Mouse (Mus musculus) kidney, adult 2 months (tissue): ENCODE measurements around the gene Nsf. TPM values are rescaled to one million over a fixed set of nuclear protein-coding genes. Genes with fewer than 3 reads are reported as not detected.

Source experiments
- DNase-seq: peaks from one replicate; pipeline ENCODE4 v3.0.0; 2021
- H3K27ac ChIP-seq: fragments of 200-500 bp; 2 replicates; pipeline ENCODE4 v1.5.1; 2012; ENCODE audit warnings: low read depth, low read length, control low read depth, inconsistent platforms; ENCODE audit not compliant: insufficient read depth
- H3K27me3 ChIP-seq: fragments of 200-500 bp; replicated peaks from 2 replicates; pipeline ENCODE4 v1.6.1; 2012; ENCODE audit warnings: mild to moderate bottlenecking, moderate library complexity, low read length, inconsistent platforms; ENCODE audit not compliant: control insufficient read depth, insufficient read depth
- H3K36me3 ChIP-seq: fragments of 200-500 bp; 2 replicates; pipeline ENCODE4 v1.6.1; 2012; ENCODE audit warnings: mild to moderate bottlenecking, moderate library complexity, low read length, inconsistent platforms; ENCODE audit not compliant: control insufficient read depth, insufficient read depth
- H3K4me1 ChIP-seq: fragments of 200-500 bp; 2 replicates; pipeline ENCODE4 v1.6.1; 2011; ENCODE audit warnings: low read length; ENCODE audit not compliant: control insufficient read depth, insufficient read depth
- H3K4me3 ChIP-seq: fragments of 200-500 bp; 2 replicates; pipeline ENCODE4 v1.5.1; 2011; ENCODE audit warnings: mild to moderate bottlenecking, low read depth, low read length, control low read depth; ENCODE audit not compliant: insufficient read depth
- CTCF ChIP-seq: fragments of 200-500 bp; conservative IDR thresholded peaks from 2 replicates; pipeline ENCODE4 v1.5.1; 2011; ENCODE audit warnings: low read depth, mild to moderate bottlenecking, control low read depth, low read length, moderate library complexity, mixed read lengths; ENCODE audit not compliant: insufficient read depth, insufficient read length
- POLR2A ChIP-seq: fragments of 200-500 bp; IDR thresholded peaks from one replicate; pipeline ENCODE4 v1.6.1; 2011; ENCODE audit warnings: low read depth, low read length, control low read depth
- WGBS: fragments of 180-500 bp; shearing (Covaris S2); methylation state at CpG from one replicate; pipeline ENCODE4 v1.1.7; 2018; 5-methylcytosine and 5-hydroxymethylcytosine counted together
- polyA plus RNA-seq: library from polyadenylated mRNA; depleted of rRNA; stranded (reverse); fragments of >200 nt; gene quantifications from 2 replicates; pipeline ENCODE4 v1.2.3, GENCODE M21; 2012

Gene Nsf
- polyA plus RNA-seq, 1 experiment, result 35.4 TPM

DNA sequence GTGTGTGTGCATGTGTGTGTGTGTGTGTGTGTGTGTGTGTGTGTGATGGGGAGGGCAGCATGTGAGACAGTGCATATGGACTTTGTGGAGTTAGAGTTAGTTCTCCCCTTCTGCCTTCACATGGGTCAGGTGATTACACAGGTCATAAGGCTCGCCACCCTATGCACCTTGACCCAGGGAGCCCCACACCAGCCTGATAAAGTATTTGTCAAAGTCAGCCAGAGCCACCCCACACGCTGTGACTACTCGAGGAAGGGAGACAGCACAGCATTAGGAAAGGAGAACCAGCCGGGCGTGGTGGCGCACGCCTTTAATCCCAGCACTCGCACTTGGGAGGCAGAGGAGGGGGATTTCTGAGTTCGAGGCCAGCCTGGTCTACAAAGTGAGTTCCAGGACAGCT lies 83.5 kb downstream of the Nsf start:
- TF ChIP-seq POLR2A (no peak), CTCF (no peak)
- Histone ChIP-seq H3K4me1 (no peaks in the 10 kb centered on the region), H3K27me3 (no peaks in the 10 kb centered on the region), H3K4me3 (no peak overlapping the region), H3K27ac (no peak overlapping the region), H3K36me3 (no peaks in the 10 kb centered on the region)
- WGBS, result 81% methylated on average over 9 of the region's 9 CpGs
- DNase-seq, result no peak

DNA sequence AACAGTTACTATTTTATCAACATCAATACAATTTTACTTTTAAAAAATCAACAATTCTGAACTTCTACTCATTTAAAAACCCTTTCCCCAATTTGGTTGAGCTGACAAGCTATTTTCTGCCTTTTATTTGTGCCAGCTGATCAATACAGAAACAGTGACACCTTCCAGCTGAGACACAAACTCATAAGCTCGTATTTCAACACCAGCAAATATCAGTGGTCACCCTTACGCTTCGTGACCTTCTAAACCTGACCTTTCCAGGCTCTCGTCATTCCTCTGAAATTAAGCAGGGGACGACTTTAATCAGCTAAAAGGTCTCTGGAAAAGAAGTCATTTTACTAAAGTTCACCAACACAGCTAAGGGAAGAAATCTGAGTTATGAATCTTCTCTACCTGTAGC lies 86.2 kb downstream of the Nsf start:
- no peaks in the 10 kb centered on the region for H3K27me3 ChIP-seq
- H3K4me3 ChIP-seq, result no peak overlapping the region
- no peak for DNase-seq
- no peaks in the 10 kb centered on the region for H3K4me1 ChIP-seq
- TF ChIP-seq CTCF, result no peak
- TF ChIP-seq POLR2A, result no peak
- no peaks in the 10 kb centered on the region for H3K36me3 ChIP-seq
- no peak overlapping the region for H3K27ac ChIP-seq
- WGBS, result 73% methylated on average over 5 of the region's 5 CpGs

DNA sequence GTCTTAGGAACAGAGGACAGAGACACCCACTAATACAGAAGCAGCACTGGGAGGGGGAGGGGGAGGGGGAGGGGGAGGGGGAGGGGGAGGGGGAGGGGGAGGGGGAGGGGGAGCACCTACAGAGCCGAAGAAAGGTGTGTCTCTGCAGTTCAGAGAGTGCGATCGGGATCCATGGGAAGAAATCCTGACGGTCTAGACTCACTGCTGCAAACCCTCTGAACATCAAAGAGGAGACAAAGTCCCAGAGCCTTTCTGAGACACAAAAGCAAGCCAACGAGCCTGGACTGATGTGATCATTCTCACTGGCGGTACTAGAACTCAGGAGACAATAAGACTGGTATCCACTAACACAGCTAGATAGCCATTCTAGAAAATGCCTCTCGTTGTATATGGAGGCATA lies 88.5 kb downstream of the Nsf start:
- H3K36me3 ChIP-seq, result peaks cover 3% of the 10 kb centered on the region; the same call in 1 of the 2 replicates
- no peak overlapping the region for H3K4me3 ChIP-seq
- no peaks in the 10 kb centered on the region for H3K4me1 ChIP-seq
- DNase-seq, result no peak
- TF ChIP-seq CTCF (no peak), POLR2A (no peak)
- no peaks in the 10 kb centered on the region for H3K27me3 ChIP-seq
- 80% methylated on average over 7 of the region's 7 CpGs for WGBS
- H3K27ac ChIP-seq, result no peak overlapping the region

DNA sequence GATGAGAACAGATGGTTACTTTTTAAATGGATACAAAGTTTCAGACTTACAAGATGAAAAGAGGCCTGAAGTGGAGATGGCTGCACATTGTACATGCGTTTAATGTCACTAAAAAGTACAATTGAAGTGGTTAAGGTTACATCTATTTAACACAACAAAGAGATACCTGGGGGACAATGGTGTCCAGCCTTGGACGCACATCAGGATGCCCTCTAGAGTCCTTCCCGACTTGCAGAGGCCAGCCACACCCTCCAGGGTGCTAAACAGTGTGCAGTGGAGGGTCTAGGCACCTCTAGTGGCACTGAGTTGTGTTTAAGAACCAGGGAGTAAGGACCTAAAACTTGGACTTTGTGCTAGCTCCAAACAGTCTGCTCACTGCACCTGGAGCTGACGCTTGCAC lies 89.4 kb downstream of the Nsf start:
- Histone ChIP-seq H3K27ac (no peak overlapping the region), H3K36me3 (peaks cover 3% of the 10 kb centered on the region; the same call in 1 of the 2 replicates), H3K4me1 (peaks cover under 1% of the 10 kb centered on the region; the same call in 1 of the 2 replicates), H3K4me3 (no peak overlapping the region), H3K27me3 (no peaks in the 10 kb centered on the region)
- TF ChIP-seq CTCF (no peak), POLR2A (no peak)
- WGBS, result 92% methylated on average over 4 of the region's 4 CpGs
- DNase-seq, result no peak

DNA sequence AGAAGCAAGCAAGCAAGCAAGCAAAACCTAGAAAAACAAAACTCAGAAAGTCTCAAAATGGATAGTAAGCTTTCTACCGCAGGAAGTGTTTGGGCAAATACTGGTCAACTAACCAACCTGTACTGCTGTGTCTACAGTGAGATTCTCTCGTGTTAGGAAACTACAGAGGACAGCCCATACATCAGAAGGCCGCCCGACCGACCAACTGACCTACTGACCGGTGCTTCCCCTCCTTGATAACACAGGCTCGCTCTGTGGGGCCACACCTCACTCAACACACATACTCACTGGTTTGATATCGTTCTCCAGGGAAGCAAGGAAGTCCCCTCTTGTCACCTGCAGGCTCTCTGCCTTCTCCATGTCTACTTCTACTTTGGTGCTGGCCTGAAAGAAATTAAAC lies 90.9 kb downstream of the Nsf start:
- no peak for TF ChIP-seq POLR2A
- TF ChIP-seq CTCF, result no peak
- peaks cover 3% of the 10 kb centered on the region; the same call in 1 of the 2 replicates for H3K36me3 ChIP-seq
- 78% methylated on average over 8 of the region's 8 CpGs for WGBS

DNA sequence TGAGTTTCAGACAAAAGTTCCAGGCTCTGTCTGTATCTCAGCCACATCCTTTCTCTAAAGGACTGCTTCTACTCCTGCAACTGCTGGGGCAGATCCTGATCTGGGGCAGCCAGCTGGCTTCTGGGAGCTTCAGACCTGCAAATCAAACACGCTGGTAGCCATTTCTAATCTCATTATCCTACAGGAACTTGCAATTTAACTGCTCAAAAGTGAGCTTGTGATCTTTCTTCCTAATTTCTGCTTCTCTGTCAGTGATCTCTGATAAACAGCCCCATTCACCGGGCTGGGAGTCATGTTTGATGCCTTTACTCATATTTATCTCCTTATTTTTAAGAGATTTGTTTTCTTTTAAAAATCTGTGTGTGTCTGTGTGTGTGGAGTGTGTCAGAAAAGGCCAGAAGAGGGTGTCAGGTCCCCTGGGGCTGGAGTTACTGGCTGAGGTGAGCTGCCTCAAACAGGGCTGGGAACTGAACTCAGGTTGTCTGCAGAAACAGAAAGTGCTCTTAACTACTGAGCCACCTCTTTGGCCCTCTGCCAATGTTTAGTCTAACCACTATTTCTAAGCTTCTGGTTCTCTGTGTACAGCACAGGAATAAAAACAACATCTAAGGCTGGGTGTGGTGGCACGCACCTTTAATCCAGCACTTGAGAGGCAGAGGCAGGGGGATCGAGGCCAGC lies 93.8 kb downstream of the Nsf start:
- no peak for DNase-seq
- no peak for TF ChIP-seq POLR2A
- TF ChIP-seq CTCF, result no peak
- peaks cover 3% of the 10 kb centered on the region; the same call in 1 of the 2 replicates for H3K36me3 ChIP-seq
- no peaks in the 10 kb centered on the region for H3K27me3 ChIP-seq
- H3K4me3 ChIP-seq, result no peak overlapping the region
- WGBS, result 85% methylated on average over 4 of the region's 4 CpGs
- peaks cover 11% of the 10 kb centered on the region for H3K4me1 ChIP-seq
- no peak overlapping the region for H3K27ac ChIP-seq

More for the DNA sequence above, 90.9 kb downstream of the Nsf start:
- DNase-seq, result no peak
- Histone ChIP-seq H3K27me3 (no peaks in the 10 kb centered on the region), H3K4me1 (peaks cover 11% of the 10 kb centered on the region), H3K4me3 (no peak overlapping the region), H3K27ac (no peak overlapping the region)

DNA sequence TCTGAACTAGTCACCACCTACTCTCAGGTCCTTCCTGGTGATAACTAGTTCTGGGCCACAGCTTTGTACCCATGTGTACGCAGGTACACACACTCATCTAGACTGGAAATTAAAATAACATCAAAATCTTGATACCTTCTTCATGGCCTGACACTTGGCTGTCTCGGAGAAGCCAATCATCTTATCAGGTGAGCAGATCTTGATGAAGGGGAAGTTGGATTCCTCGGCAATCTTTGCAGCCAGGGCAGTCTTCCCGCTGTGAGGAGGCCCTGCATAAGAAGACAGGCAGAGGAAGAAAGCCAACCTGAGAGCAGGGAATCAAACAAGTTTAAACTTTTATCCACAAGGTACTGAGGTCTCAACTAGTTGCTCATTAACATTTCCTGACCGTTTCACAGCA lies 95.1 kb downstream of the Nsf start:
- WGBS, result 42% methylated on average over 5 of the region's 5 CpGs

DNA sequence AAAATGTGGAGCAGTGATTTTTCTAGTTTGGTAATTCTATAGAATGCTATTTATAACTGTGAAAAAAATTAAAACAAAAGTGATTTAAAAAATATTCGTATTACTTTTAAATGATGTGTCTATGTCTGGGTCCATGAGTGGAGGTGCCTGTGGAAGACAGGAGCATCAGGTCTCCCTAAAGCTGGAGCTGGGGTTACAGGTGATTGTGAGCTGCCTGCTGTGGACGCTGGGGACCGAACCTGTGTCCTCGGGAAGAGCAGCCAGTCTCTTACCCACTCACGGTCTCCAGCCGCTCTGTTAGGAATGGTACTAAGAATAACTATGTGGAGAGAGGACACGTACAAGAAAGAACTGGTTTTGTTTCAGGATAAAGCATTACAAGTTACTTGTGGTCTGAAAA lies 97.2 kb downstream of the Nsf start:
- WGBS, result 95% methylated on average over 7 of the region's 7 CpGs
- no peak for DNase-seq

More for the DNA sequence above, 95.1 kb downstream of the Nsf start:
- H3K4me3 ChIP-seq, result no peak overlapping the region
- peaks cover 3% of the 10 kb centered on the region; the same call in 1 of the 2 replicates for H3K36me3 ChIP-seq
- peak; percentile 45 for DNase-seq
- no peaks in the 10 kb centered on the region for H3K27me3 ChIP-seq
- no peak overlapping the region for H3K27ac ChIP-seq
- no peak for TF ChIP-seq POLR2A
- peaks cover 11% of the 10 kb centered on the region for H3K4me1 ChIP-seq

More for the DNA sequence above, 97.2 kb downstream of the Nsf start:
- TF ChIP-seq CTCF, result no peak
- TF ChIP-seq POLR2A, result no peak
- Histone ChIP-seq H3K4me1 (peaks cover 11% of the 10 kb centered on the region), H3K4me3 (no peak overlapping the region), H3K27me3 (no peaks in the 10 kb centered on the region), H3K27ac (no peak overlapping the region), H3K36me3 (peaks cover 2% of the 10 kb centered on the region; the same call in 1 of the 2 replicates)
